Mouse (Mus musculus) brown adipose tissue, adult 24 weeks (tissue): ENCODE measurements around the gene Gm45808. TPM values are rescaled to one million over a fixed set of nuclear protein-coding genes. Genes with fewer than 3 reads are reported as not detected.
"Not testable (repeated sequence)": the region's sequence is repeated elsewhere in the genome, so short reads cannot be mapped to it uniquely, and the experiment has no call there.

Source experiments
- H3K27ac ChIP-seq: fragments of 200-500 bp; replicated peaks from 2 replicates; pipeline ENCODE4 v1.5.1; 2012; ENCODE audit warnings: low read depth, mild to moderate bottlenecking, low read length
- H3K4me1 ChIP-seq: fragments of 200-500 bp; 2 replicates; pipeline ENCODE4 v1.6.1; 2012; ENCODE audit warnings: low read length, mixed read lengths; ENCODE audit not compliant: control insufficient read depth, insufficient read depth, insufficient read length
- H3K4me3 ChIP-seq: fragments of 200-500 bp; 2 replicates; pipeline ENCODE4 v1.5.1; 2012; ENCODE audit warnings: low read depth, mild to moderate bottlenecking, low read length, moderate library complexity; ENCODE audit not compliant: insufficient read depth
- polyA plus RNA-seq: library from polyadenylated mRNA; stranded (reverse); fragments of >200 nt; gene quantifications from 2 replicates; pipeline ENCODE4 v1.2.4, GENCODE M21; 2012; ENCODE audit not compliant: missing spikeins, insufficient read depth, insufficient read length

Gene Gm45808
- 6.9 TPM in 1 of 2 replicates, not detected in the other for polyA plus RNA-seq

GRCm38 (mm10) chr7:45486761-45487415 lies at the start of gene Gm45808:
Gm45808 (minus strand) TSS chr7:45486811.
- H3K27ac ChIP-seq: peak within 1 kb of the TSS; percentile 66
- peak within 1 kb of the TSS; percentile 91 for H3K4me3 ChIP-seq
- peaks cover 4% of the 10 kb centered on the region; the same call in 1 of the 2 replicates for H3K4me1 ChIP-seq

- Histone ChIP-seq H3K4me3 (no peak overlapping the region), H3K27ac (no peak overlapping the region), H3K4me1 (peaks cover 4% of the 10 kb centered on the region; the same call in 1 of the 2 replicates)
Observed at GRCm38 (mm10) chr7:45535676-45536075, 49.1 kb upstream of the Gm45808 start.

- H3K4me1 ChIP-seq: no peaks in the 10 kb centered on the region
- no peak overlapping the region for H3K27ac ChIP-seq
- no peak overlapping the region; the same call in 1 of the 2 replicates for H3K4me3 ChIP-seq
Observed at GRCm38 (mm10) chr7:45530643-45531042, 44.0 kb upstream of the Gm45808 start.

- H3K27ac ChIP-seq: no peak overlapping the region
Observed at GRCm38 (mm10) chr7:45529461-45529860, 42.9 kb upstream of the Gm45808 start.

GRCm38 (mm10) chr7:45527169-45527568 lies 40.6 kb upstream of the Gm45808 start:
- not testable (repeated sequence) for H3K4me3 ChIP-seq, H3K27ac ChIP-seq
- peaks cover 12% of the 10 kb centered on the region; the same call in 1 of the 2 replicates for H3K4me1 ChIP-seq

More at GRCm38 (mm10) chr7:45529461-45529860, 42.9 kb upstream of the Gm45808 start:
- Histone ChIP-seq H3K4me3 (no peak overlapping the region), H3K4me1 (peaks cover 6% of the 10 kb centered on the region; the same call in 1 of the 2 replicates)

GRCm38 (mm10) chr7:45526474-45527120 lies 40.0 kb upstream of the Gm45808 start:
- Histone ChIP-seq H3K27ac (peak overlapping the region; percentile 77), H3K4me1 (peaks cover 12% of the 10 kb centered on the region; the same call in 1 of the 2 replicates), H3K4me3 (peak overlapping the region; percentile 74)

GRCm38 (mm10) chr7:45525809-45526473 lies 39.3 kb upstream of the Gm45808 start, which contains the start of the genes Ppp1r15a and Plekha4:
Ppp1r15a (minus strand) TSS chr7:45526268.
Plekha4 (plus strand) TSS chr7:45526330.
- Histone ChIP-seq H3K27ac (peak within 1 kb of the TSS; percentile 90), H3K4me1 (peaks cover 12% of the 10 kb centered on the region; the same call in 1 of the 2 replicates), H3K4me3 (peak within 1 kb of the TSS; percentile 74)

GRCm38 (mm10) chr7:45524841-45525621 lies 38.4 kb upstream of the Gm45808 start:
- Histone ChIP-seq H3K27ac (peak overlapping the region; percentile 90), H3K4me1 (peaks cover 12% of the 10 kb centered on the region; the same call in 1 of the 2 replicates), H3K4me3 (peak overlapping the region; percentile 74)

GRCm38 (mm10) chr7:45523678-45524170 lies 37.1 kb upstream of the Gm45808 start:
- Histone ChIP-seq H3K4me1 (peaks cover 12% of the 10 kb centered on the region; the same call in 1 of the 2 replicates), H3K4me3 (peak overlapping the region; percentile 9), H3K27ac (0 out of 2 replicates have a peak overlapping the region, but pooled peaks have one; percentile 26)

- H3K4me3 ChIP-seq: peak overlapping the region; percentile 21; the same call in 1 of the 2 replicates
- H3K4me1 ChIP-seq: peaks cover 12% of the 10 kb centered on the region; the same call in 1 of the 2 replicates
- H3K27ac ChIP-seq: no peak overlapping the region
Observed at GRCm38 (mm10) chr7:45522957-45523676, 36.5 kb upstream of the Gm45808 start.

GRCm38 (mm10) chr7:45522194-45522752 lies 35.7 kb upstream of the Gm45808 start:
- Histone ChIP-seq H3K4me1 (peaks cover 12% of the 10 kb centered on the region; the same call in 1 of the 2 replicates), H3K27ac (no peak overlapping the region), H3K4me3 (peak overlapping the region; percentile 69)

GRCm38 (mm10) chr7:45521728-45522184 lies 35.1 kb upstream of the Gm45808 start:
- peaks cover 12% of the 10 kb centered on the region; the same call in 1 of the 2 replicates for H3K4me1 ChIP-seq
- H3K4me3 ChIP-seq: peak overlapping the region; percentile 69
- H3K27ac ChIP-seq: peak overlapping the region; percentile 59

GRCm38 (mm10) chr7:45520605-45521004 lies 34.0 kb upstream of the Gm45808 start:
- no peak overlapping the region for H3K4me3 ChIP-seq
- peaks cover 12% of the 10 kb centered on the region; the same call in 1 of the 2 replicates for H3K4me1 ChIP-seq
- H3K27ac ChIP-seq: no peak overlapping the region
